Mouse (Mus musculus) embryo, embryonic 11.5 days (tissue): Measurements from ENCODE around the gene Gm17651.

ENCODE experiments used
- DNase-seq: peaks from one replicate; pipeline ENCODE4 v3.0.0-alpha.2; 2012; ENCODE audit warnings: low read depth, low spot score

Gm17651 gene

GRCm38 (mm10) chr3:97630746-97631145, 43.7 kb downstream of the Gm17651 start:
- no peak for DNase-seq

GRCm38 (mm10) chr3:97629941-97630340, 44.6 kb downstream of the Gm17651 start:
- DNase-seq, result no peak

GRCm38 (mm10) chr3:97628391-97629001, 46.0 kb downstream of the Gm17651 start, which contains the start of gene Fmo5:
Fmo5 (plus strand) TSS chr3:97628804.
- DNase-seq, result no peak

GRCm38 (mm10) chr3:97627893-97628292, 46.6 kb downstream of the Gm17651 start:
- DNase-seq, result no peak

- no peak for DNase-seq
Observed at GRCm38 (mm10) chr3:97624611-97625010, 49.9 kb downstream of the Gm17651 start.
